Mouse (Mus musculus) hematopoietic stem cell, adult 5-6 weeks (primary cell): ENCODE measurements around the gene Cdc7. TPM values are rescaled to one million over a fixed set of nuclear protein-coding genes. Genes with fewer than 3 reads are reported as not detected.
"Not testable (repeated sequence)": the region's sequence is repeated elsewhere in the genome, so short reads cannot be mapped to it uniquely, and the experiment has no call there.

Source experiments
- ATAC-seq, 2 experiments: fragments of 125-278 bp in 1 of 2; replicated peaks in 1 of 2; 2 replicates each; pipeline ENCODE4 v1.8.0; 2016 to 2017; ENCODE audit warnings: inconsistent platforms in 2 of 2, mild to moderate bottlenecking in 2 of 2, moderate number of reproducible peaks in 2 of 2, low read depth in 1 of 2, moderate TSS enrichment in 1 of 2; ENCODE audit not compliant: low FRiP score in 2 of 2, poor library complexity in 2 of 2, severe bottlenecking in 2 of 2, insufficient read depth in 1 of 2, low TSS enrichment in 1 of 2
- total RNA-seq: library from RNA; stranded (forward); fragments of 172-1452, 232-1000 nt; gene quantifications from 2 replicates; pipeline ENCODE4 v1.2.3, GENCODE M21; 2017

The Cdc7 gene
- total RNA-seq: 37.8 and 41.8 TPM in 2 replicates

DNA sequence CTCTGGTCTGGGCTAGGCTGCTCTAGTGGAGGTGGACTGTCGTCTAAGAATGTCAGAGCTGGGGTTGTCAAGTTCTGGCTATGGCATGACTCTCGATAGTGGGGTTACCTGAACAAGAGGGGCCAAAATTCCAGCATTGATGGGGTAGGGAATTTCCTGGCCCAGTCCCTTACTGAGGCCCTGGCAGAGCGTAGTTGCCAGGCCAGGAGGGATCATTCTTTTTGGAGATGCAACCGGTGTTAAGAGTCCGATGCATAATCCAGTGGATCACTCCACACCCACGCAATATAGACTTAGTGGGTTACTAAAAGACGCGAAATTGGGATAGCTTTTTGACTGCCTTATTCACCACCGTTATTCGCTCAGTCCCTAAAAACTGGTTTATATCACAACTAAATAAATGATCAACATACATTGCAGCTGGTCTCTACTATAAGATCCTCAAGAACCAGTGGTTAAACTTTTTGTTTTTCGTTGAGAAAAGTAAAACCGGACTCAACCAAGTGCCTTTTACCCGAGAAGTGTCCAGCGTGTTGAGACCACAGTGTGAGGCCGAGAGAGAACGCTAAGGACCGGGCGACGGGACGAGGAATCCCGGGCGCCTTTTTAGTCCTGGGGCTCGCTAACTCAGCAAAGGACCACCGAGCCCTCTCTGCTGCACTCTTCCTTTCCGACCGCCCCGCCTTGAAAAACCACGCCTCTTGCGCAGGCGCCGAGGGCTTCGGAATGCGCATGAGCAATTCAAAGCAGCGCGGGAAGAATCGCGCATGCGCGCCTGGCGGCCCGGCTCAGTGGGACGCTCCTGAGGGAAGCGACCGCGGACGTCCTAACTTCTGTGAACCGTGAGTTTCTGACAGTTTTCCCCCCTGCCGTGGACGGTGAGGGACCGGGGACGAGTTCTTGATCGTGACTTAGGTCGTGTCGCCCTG is at the start of gene Cdc7:
Gene Cdc7, plus strand, starts transcription at position 739 of the 929 bp plus-strand sequence.
- peak; percentile 81 to 87 for ATAC-seq

DNA sequence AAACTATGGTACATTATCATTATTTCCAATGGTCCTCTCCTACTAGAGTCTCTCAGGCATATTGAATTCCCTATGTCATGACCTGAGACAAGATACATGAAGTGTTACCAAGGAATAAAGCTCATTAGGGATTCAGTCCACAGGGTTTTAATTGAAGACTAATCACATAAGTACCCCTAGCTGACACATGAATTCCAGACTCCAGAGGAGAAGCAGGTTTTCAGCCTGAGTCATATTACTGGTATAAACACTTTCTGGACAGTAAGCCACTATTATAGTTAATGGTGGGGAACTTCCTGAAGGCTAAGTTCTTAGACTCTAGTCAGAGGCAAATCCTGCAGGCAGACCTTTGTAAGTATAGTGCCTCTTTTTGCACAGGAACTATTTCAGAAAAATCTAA is 44.8 kb upstream of the Cdc7 start:
- ATAC-seq: no peak

DNA sequence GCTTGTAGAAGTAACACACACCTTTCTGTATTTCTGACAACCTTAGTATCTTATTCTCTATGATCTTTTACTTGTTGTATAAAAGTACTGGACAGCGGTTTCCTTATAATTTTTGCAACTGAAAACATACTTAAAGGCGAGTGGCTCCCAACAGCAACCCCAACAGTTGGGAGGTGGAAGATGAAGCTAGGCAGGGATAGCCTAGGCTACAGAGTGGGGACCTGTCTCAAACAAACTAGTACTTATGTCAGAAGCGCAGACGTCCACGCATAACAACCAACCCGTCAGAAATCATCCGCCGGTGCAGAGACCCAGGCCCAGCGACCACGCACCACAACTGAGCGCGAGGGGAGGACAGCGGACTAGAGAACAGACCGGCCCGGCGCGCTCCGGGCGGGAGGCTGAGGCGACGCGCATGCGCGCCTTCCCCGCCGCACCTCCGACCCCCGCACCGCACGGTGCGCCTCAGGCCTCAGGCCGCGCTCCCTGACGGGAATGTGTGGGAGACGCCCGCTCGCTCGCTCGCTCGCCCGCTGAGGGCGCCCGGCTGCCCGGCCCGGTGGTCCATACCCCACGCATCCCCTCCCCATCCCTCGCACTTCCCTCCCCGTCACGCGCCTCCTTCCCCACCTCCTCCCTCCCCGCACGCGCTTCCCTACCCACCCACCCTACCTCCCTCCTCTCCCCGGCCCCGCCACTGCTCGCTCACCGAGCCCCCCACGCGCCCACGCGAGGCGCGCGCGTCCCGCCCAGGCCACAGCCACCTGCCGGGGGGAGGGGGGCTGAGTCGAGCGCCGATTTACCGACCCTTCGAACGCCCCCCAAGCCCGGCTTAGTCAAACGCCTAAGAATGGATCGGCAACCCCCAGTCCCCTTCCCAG is 38.4 kb upstream of the Cdc7 start, which contains the start of gene Hfm1:
Gene Hfm1, minus strand, starts transcription at position 834 of the 881 bp plus-strand sequence.
- ATAC-seq: peak; percentile 49 to 68

DNA sequence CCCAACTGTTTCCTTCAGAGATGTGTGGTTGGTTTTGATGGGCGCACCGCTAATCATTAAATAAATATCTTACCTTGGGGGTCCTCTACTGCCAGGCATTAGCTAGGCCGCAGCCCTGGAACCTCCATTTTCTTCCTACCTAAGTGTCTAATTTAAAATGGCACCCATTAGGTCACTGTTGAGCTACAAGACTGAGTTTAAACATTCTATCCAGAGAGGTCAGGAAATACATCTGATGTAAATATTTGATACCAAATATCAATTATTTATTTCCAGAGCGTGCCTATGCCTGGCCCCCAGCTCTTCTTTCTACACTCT is 37.8 kb upstream of the Cdc7 start:
- ATAC-seq: no peak

DNA sequence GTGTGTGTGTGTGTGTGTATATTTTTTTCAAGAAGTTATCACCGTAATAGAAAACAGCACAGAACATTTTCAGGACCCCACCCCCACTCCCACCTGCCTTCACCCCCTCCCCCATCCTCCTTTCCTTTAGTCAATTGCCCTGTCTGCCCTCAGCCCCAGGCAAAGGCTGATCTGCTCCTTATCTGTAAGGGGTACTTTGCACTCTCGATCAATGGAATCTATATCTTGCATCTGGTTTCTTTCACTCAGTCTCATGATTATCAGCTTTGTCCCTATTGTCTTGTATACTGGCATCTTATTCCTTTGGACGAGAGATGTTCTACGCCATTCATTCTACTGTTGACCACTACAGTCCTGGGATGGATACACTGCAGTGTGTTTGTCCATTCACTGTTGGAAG is 36.1 kb upstream of the Cdc7 start:
- ATAC-seq: no peak

DNA sequence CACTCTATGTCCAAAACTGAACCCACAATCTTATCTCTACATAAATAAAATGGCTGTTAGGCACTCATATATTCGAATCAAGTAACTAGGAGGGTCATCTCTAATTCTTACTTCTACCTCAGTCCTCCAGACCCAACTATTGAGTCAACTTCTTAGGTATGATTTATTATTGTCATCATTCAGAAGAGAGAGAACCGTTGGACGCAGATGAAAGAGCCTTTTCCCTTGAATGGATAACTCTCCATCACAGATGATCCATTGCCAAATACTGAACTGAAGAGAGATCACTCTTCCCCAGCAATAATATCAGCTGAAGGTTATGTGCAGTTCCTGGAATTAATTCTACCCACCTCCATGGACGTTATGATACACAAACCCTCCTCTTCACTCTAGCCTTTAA is 17.8 kb upstream of the Cdc7 start:
- ATAC-seq: no peak

DNA sequence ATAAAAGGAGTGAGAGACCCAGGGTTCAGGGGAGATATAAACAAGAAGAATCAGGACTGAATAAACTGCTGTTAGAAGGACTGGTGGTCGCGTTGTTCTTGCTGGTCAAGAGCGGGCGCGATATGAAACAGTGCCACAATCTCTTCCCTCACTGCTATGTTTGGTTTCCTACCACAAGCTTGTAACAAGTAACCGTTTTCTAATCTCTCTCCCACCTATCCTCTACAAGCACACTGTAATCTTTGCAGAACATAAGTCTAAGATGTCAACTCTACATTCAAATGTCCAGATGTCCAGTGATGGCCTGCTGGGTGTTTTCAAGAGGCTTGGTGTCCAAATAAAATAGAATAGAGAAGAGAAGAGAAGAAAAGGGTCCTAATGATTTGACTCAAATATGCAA is 15.4 kb upstream of the Cdc7 start:
- no peak for ATAC-seq

DNA sequence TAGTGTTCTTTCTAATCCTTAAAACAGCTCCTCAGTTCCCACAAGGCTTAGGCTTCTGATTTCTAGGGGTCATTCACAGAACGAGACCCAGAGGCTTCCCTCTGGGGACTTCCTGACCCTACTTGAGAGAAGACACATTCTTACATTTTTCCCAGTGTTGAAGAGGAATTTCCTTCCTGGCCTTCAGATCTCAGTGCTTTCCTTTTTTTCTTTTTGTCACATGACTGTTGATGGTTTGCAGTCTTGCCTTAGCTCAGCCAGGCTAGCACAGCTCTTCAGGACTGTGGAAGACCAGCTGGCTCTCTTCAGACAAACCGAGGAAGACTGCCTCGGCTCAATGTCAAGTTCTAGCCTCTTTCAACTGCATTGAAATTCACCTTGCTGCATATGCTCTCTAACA is 7.7 kb upstream of the Cdc7 start:
- ATAC-seq: no peak

DNA sequence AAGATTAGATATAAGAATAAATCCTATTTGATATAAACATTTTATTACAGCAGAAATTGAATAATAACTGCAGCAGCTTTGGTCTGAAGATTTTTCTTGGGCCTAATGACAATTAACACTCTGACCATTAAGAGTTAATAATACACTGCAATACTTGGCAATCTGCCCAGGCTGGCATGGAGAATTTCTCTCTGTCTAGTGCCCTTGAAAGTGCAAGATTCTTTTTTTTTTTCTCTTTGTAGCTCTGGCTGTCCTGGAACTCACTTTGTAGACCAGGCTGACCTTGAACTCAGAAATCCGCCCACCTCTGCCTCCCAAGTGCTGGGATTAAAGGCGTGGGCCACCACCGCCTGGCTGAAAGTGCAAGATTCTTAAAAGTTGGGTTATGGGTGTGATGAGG is 5.1 kb upstream of the Cdc7 start:
- ATAC-seq: no peak

DNA sequence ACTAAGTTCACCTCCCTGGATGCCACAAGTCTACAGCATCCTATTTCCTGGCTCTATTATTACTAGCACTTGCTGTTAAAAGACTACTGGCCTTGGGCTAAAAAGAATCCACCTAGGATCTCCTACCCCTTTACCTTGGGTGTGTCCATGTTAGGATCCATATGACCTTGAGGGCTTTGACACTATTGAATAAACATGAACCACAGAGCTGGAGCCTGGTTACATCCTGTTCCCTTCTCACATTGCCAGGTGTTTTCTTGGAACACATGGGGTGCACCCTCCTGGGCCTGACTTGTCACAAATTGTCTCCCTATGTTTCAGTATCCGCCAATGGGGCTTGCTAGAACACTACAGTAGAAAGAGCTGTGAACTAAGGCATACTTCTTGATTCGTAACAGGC is 3.7 kb upstream of the Cdc7 start:
- no peak for ATAC-seq

DNA sequence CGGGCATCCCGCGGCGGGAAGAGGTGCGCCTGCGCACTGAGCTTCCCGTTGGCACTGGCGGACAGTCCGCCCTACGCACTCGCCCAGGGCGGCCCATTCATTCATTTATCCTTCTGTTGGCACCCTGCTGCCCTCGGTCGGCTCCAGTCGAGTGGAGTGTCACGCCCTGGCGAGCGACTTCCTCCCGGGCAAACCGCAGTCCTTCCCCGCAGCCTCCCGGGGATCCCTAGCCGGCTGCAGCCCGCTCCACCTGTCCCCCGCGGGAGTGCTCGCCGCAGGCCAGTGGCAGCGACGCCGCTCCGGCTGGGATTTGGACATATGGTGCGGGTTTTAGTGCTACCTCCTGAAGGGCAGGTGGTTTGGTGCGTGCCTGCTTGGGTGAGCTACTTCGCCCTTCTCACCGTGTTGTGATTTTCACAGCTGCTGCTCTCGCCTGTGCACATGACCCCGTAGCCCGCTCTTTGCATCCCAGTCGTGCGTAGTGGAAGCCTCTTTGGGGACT is 442 bp downstream of the Cdc7 start:
- peak; percentile 54 to 81 for ATAC-seq

DNA sequence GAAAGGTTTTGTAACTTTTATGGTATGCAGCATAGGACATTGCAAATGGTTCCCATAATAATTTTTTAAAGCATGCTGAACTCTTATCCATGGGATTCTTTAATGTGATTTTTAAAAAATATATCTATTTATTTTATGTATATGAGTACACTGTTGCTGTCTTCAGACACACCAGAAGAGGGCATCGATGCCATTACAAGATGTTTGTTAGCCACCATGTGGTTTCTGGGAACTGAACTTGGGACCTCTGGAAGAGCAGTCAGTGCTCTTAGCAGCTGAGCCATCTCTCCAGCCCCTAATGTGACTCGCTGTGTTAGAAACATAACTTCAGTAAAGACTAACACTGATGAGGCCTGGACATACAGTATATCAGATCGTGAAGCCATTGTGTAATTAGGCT is 2.3 kb downstream of the Cdc7 start:
- no peak for ATAC-seq

DNA sequence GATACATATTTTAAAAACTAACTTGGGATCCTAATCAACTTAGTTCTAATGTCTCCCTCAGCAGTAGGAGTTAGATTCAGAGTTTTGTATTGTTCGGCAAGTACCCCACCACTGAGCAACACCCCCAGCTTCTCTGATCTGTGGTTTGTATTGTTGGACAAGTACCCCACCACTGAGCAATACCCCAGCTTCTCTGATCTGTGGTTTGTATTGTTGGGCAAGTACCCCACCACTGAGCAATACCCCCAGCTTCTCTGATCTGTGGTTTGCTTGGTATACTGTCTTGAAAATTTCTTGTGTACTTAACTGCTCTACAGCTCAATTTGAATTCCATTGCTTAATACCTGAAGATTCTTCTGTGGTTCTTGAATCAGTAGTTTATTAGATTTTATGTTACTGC is 3.5 kb downstream of the Cdc7 start:
- ATAC-seq: peak in 1 of 2 experiments; percentile 18; a peak in 1 of 4 replicates

DNA sequence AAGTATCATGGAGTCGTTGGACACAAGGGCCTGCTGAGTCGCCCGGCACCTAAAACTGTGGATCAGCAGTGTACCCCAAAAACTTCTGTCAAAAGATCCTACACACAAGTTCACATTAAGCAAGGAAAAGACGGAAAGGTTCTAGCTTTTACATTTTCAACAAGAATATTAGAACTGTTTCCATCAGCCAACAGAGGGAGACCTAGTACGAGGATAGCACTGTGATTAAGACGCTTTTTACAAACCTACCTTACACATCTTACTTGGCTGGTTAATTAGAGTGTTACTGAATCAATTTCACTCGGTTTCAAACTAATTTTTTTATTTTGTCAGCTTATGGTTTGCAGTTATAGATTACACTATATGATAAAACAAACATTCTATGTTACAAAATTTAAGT is 9.8 kb downstream of the Cdc7 start:
- ATAC-seq: no peak

DNA sequence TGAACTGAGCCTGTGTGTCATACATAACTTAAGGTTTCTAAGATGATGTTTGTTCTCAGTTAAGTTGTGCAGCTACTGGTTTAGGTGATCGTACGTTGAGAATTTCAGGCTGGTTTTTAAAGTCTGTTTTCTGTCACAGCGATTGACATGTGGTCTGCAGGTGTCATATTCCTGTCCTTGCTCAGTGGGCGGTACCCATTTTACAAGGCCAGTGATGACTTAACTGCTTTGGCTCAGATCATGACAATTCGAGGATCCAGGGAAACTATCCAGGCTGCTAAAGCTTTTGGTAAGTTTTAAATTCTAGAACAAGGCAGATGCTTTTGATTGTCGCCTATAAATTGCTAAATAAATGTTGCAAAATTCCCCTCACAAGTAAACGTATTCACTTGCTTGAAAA is 15.0 kb downstream of the Cdc7 start:
- ATAC-seq: no peak

DNA sequence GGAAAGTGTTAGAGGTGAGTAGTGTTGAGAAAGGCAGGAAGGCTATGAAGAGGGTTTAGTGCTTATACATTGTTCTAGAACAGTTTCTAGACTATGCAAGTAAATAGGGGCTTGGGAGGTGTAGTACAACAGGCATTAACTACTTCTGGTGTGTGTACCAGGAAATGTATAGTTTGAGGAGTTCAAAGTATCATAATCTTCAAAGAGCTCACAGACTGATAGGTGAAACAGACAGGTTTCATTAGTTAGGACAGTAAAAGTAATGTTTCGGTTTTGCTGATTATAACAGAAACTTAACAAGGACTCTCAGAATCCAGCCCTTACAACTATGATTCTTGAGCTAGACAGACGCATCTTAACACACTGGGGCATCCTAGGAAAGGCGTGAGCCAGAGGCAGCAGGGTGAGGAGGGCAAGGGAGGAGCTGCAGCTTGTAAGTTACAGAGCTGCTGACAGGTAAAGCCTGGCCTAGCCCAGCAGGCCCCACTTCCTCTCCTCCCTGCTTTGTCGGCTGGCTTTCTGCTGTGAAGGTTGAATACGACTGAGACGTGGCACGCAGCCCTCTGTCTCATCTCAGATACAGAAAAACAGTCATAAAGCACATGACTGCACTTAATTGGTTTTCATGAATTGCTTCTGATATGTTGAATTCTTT is 18.3 kb downstream of the Cdc7 start:
- ATAC-seq: no peak

DNA sequence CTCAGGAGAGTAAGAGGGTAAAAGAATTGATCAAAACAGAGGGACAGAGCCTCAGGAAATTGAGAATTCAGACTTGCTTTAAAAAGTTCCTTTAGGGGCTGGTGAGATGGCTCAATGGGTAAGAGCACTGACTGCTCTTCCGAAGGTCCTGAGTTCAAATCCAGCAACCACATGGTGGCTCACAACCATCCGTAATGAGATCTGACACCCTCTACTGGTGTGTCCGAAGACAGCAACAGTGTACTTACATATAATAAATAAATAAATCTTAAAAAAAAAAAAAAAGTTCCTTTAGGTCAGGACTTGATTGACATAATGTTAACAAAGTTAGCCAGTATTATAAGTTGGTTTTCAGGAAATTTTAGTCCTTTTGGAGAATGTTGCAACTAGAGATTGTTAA is 20.8 kb downstream of the Cdc7 start:
- not testable (repeated sequence) for ATAC-seq

DNA sequence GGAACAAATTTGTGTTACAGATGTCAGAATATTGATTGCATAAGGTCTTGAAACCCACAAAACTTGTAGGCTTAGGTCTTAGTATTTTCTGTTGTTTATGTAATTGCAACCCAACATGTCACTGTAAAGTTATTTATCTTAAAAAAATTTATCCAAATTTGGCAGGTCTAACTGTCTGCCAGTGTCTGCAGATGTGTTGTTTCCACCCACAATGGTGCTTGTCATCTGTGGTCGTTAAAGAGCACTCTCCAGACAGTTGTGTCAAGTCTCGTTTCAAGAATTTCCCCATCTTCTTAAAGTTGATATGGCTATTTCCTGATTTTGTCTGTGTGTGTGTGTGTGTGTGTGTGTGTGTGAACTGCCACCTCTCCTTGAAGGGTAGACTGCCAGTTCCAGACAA is 21.5 kb downstream of the Cdc7 start:
- no peak for ATAC-seq
